Mouse (Mus musculus) brown adipose tissue, adult 24 weeks (tissue): Measurements from ENCODE around the gene Cdkl4. TPM values are rescaled to one million over a fixed set of nuclear protein-coding genes. Genes with fewer than 3 reads are reported as not detected.
A peak's percentile ranks its signal among the peaks of the same experiment; 100 is the strongest.

Source experiments
- H3K27ac ChIP-seq: fragments of 200-500 bp; replicated peaks from 2 replicates; pipeline ENCODE4 v1.5.1; 2012; ENCODE audit warnings: low read depth, mild to moderate bottlenecking, low read length
- H3K4me1 ChIP-seq: fragments of 200-500 bp; 2 replicates; pipeline ENCODE4 v1.6.1; 2012; ENCODE audit warnings: low read length, mixed read lengths; ENCODE audit not compliant: control insufficient read depth, insufficient read depth, insufficient read length
- H3K4me3 ChIP-seq: fragments of 200-500 bp; 2 replicates; pipeline ENCODE4 v1.5.1; 2012; ENCODE audit warnings: low read depth, mild to moderate bottlenecking, low read length, moderate library complexity; ENCODE audit not compliant: insufficient read depth
- polyA plus RNA-seq: library from polyadenylated mRNA; stranded (reverse); fragments of >200 nt; gene quantifications from 2 replicates; pipeline ENCODE4 v1.2.4, GENCODE M21; 2012; ENCODE audit not compliant: missing spikeins, insufficient read depth, insufficient read length

The Cdkl4 gene
- polyA plus RNA-seq, 1 experiment: not detected

DNA sequence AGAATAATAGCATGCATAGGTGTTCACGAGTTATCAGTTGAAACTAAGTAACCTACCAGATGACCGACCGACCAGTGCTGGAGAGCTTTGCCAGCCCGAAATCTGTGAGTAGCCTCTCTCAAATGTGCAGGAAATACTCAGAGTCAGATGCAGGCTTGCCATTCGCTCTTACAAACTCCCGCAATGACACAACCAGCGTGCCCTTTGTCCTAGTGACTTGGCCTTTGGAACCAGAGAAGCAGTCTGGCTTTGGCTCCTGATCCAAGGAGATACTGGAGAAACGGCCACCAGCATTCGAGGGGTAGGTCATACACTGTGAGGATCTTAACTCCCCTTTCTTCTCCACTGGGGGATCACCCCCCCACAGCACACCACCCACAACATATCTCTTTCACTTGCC is 61.7 kb downstream of the Cdkl4 start:
- Histone ChIP-seq H3K27ac (peak overlapping the region; percentile 84), H3K4me1 (0 out of 2 replicates have a peak, but pooled peaks cover 2% of the 10 kb centered on the region), H3K4me3 (no peak overlapping the region)

DNA sequence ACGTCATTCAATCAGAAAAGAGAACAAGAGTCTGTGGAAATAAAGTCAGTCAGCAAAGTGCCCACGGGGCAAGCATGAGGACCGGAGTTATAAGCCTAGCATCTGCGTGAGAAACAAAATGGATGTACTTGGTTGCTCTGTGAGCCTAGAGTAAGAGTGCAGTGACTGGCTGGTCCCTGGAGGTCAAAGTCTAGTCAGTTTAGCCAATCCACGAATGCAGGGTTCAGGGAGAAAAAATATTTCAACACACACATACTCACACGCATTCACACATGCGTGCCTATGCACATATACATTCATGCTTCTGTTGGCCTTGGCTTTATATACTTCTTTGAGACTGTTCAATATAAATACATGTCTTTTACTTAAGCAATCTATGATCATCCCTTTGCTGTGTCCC is 62.1 kb downstream of the Cdkl4 start:
- Histone ChIP-seq H3K4me3 (no peak overlapping the region), H3K4me1 (0 out of 2 replicates have a peak, but pooled peaks cover 2% of the 10 kb centered on the region), H3K27ac (peak overlapping the region; percentile 8)

DNA sequence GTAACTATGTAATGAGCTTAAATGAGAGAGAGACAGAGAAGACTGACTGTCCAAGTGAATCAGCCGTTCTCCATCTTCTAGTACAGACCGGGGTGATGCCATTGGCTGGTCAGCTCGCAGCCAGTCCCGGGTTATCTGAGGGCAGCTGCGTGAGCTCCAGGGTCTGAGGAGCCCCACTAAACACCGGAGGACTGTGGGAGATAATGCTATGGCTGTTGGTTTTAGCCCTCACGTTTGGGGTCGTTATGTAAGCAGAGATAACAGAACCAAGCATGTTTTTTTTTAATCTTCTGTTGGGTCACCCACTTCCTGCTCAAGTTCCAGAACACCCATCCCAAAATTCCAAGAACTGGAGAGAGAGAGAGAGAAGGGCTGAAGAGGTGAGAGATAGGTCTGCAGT is 63.8 kb downstream of the Cdkl4 start:
- peaks cover 5% of the 10 kb centered on the region; the same call in 1 of the 2 replicates for H3K4me1 ChIP-seq
- H3K27ac ChIP-seq: no peak overlapping the region
- no peak overlapping the region for H3K4me3 ChIP-seq

DNA sequence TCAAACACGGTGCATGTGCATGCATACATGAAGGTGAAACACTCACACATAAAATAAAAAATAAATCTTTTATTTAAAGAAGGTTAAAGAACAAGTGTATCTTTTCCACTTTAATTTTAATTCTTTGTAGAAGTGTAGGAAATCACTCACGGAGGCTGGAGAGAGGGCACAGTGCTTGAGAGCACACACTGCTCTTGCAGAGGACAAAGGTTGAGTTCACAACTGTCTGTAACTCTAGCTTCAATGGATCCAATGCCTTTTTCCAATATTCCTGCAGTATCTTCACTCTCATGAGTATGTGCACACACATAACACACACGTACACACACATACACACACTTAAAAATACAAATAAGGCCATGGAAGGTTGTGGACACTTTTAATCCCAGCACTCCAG is 67.2 kb downstream of the Cdkl4 start:
- Histone ChIP-seq H3K4me3 (no peak overlapping the region), H3K27ac (no peak overlapping the region), H3K4me1 (peaks cover 5% of the 10 kb centered on the region; the same call in 1 of the 2 replicates)

DNA sequence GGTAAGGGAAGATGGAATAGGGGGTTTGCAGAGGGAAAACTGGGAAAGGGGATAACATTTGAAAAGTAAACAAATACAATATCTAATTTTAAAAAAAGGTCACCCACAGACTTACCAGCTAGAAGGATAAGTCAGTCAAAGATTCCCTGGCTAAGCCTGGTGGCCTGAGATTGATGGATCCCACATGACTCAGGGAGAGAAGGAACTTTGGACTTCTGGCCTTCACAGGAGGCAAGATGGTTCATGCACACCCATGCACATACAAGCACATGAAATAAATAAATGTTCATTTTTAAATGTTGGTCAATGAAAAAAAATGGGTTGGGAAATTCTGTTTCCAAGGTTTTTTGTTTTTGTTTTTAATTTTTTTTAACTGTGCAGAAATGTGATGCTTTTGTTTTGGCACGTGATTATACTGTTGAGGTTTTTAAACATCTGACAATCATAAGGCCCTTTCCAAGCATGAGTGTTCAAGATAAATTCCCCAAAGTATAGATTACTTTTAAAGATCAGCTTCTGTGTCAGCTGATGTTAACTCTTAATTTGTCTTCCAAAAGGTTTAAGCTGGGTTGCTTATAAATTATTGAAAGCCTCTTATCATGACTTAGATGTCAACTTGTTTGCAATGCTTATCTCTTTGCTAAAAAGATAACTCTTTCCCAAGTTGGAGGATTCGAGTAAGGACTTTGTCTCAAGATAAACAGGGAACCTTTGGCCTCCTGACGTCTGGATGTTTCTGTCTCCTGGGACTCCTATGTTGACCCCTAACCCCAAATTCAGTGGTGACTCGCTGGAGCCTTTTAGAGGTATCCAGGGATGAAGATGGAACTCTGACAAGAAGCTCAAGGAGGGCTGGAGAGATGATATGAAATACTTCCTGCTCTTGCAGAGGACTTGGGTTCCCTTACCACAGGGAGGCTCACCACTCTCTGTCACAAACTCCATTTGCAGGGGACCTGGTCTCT is 67.8 kb downstream of the Cdkl4 start:
- Histone ChIP-seq H3K4me1 (peaks cover 3% of the 10 kb centered on the region; the same call in 1 of the 2 replicates), H3K27ac (no peak overlapping the region), H3K4me3 (no peak overlapping the region)

- H3K27ac ChIP-seq: no peak overlapping the region
Observed at GRCm38 (mm10) chr17:80505766-80506165, 71.8 kb downstream of the Cdkl4 start.

DNA sequence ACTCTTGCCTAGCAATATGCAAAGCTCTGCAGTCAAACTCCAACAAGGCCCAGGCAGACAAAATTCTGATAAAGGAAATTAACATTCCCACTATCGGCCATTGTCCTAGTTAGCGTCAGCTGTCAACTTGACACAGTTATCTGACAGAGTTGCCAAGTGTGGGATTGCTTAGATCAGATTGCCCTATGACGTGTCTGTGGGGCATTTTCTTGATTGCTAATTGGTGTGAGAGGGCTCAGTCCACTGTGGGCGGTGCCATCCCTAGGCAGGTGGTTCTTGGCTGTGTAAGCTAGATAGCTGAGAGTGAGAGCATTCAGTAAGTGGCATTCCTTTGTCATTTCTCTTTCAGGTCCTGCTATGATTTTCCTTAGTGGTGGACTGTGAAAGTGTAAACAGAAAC is 72.3 kb downstream of the Cdkl4 start:
- Histone ChIP-seq H3K4me3 (no peak overlapping the region), H3K27ac (no peak overlapping the region), H3K4me1 (peaks cover 3% of the 10 kb centered on the region; the same call in 1 of the 2 replicates)

More at GRCm38 (mm10) chr17:80505766-80506165, 71.8 kb downstream of the Cdkl4 start:
- Histone ChIP-seq H3K4me3 (no peak overlapping the region), H3K4me1 (peaks cover 3% of the 10 kb centered on the region; the same call in 1 of the 2 replicates)

GRCm38 (mm10) chr17:80501805-80502172 is 75.8 kb downstream of the Cdkl4 start:
- Histone ChIP-seq H3K27ac (no peak overlapping the region), H3K4me3 (no peak overlapping the region)

DNA sequence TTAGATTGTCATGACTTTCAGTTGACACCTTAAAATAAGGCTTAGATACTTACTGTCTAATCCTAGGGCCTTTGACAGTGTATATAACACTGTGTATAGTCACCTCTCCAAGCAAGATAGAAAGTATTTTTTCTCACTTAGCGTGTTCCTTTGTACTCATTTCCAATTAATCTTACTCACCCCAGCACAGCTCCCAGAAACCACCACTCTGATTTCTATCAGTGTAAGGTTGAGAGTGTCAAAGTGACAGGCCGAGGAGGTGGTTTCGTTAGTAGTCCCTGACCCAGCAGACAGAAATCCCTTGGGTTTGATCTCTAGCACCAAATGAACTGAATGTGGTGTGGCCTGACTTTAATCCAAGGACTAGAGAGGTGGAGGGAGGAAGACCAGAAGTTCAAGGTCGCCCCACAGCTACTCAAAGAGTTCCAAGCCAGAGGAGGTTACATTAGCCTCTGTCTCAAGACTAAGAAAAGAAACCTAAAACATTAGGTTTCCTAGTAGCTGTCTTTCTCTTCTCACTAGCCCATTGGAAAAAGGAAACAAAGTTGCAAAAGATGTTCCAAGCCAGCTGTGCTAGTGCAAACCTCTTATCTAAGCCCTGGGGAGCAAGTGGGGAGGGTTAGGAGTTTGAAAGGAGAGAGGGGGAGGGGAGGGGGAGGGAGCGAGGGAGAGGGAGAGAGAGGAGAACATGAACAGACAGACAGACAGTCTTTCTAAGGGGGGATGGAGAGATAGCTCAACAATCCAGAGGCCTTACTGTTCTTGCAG is 76.4 kb downstream of the Cdkl4 start:
- Histone ChIP-seq H3K27ac (no peak overlapping the region), H3K4me3 (no peak overlapping the region), H3K4me1 (no peaks in the 10 kb centered on the region)

More at GRCm38 (mm10) chr17:80501805-80502172, 75.8 kb downstream of the Cdkl4 start:
- no peaks in the 10 kb centered on the region for H3K4me1 ChIP-seq

GRCm38 (mm10) chr17:80500025-80500424 is 77.6 kb downstream of the Cdkl4 start:
- Histone ChIP-seq H3K4me3 (no peak overlapping the region), H3K27ac (no peak overlapping the region), H3K4me1 (no peaks in the 10 kb centered on the region)

- Histone ChIP-seq H3K4me1 (no peaks in the 10 kb centered on the region), H3K27ac (no peak overlapping the region), H3K4me3 (no peak overlapping the region)
Observed at GRCm38 (mm10) chr17:80498600-80499268, 78.9 kb downstream of the Cdkl4 start.

DNA sequence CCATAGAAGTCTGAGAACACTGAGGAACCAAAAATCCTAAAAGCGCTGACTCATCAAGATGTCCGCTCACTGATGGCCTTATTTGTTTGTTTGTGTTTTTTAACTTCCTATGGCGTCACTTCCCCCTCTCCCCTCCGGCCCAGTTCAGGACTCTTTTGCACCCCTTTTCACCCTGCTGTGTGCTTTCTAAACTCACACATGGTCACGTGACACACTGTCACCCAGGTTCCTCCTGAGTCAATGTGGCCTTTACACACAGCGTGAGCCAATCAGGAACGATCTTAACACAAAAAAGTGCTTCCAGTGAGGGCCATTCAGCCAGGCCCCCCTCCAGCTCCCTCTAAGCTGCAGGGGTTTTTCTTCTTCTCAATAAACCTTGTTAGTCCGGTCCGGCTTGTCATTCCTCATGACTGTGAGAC is 80.4 kb downstream of the Cdkl4 start:
- H3K27ac ChIP-seq: no peak overlapping the region
- H3K4me3 ChIP-seq: no peak overlapping the region
- no peaks in the 10 kb centered on the region for H3K4me1 ChIP-seq

DNA sequence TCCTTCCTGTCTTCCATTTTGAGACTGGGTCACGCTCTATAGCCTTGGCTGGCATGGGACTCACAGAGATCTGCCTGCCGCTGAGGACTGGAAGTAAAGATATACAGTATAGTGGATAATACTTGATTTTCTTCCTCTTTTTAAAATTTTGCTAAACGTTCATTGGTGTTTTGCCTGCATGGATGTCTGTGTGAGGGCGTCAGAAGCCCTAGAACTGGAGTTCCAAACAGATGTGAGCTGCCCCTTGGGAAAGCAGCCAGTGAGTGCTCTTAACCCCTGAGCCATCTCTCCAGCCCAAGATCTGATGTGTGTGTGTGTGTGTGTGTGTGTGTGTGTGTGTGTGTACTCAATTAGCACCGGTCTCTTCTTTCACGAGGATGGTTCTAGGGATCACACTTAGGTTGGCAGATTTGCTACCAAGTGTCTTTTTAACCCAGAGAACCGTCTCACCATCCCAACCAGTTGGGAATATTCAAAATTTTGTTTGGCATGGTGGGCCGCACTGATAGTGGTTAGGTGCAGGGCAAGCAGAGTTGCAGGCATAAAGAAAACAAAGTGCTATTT is 80.9 kb downstream of the Cdkl4 start:
- Histone ChIP-seq H3K4me3 (no peak overlapping the region), H3K4me1 (no peaks in the 10 kb centered on the region), H3K27ac (no peak overlapping the region)

DNA sequence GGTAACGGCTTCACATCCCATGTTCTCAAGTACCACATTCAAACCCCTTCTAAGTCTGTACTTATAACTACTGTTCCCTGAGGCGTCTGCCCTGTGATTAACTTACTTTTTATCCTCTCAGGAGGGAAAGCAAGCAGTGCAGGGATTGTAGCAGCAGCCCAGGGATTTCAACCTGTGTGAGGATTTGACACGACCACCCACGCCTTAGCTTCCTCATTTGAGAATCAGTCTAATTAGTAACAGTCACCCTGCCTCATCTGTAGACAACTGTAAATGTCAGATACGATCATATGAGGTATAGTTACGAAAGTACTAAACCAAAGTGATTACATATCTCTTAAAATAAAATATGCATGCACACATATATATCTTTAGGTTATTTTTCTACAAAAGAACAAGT is 81.4 kb downstream of the Cdkl4 start:
- Histone ChIP-seq H3K4me1 (no peaks in the 10 kb centered on the region), H3K27ac (no peak overlapping the region), H3K4me3 (no peak overlapping the region)

DNA sequence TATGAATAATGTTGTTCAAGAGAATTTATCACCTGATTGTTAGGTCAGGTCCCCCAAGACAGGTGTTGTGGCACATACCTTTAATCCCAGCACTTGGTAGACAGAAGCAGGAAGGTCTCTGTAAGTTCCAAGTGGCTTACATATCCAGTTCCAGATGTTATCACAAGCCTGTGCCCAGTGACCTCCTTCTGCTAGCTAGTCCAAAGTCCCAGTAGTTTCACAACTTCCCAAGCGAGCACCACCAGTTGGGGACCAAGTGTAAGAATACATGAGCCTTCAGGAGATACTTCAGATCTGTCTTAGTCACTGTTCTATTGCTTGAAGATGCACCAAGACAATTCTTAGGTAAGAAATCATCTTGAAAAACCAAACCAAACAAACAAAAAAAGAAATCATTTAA is 83.7 kb downstream of the Cdkl4 start:
- Histone ChIP-seq H3K4me1 (no peaks in the 10 kb centered on the region), H3K27ac (no peak overlapping the region), H3K4me3 (no peak overlapping the region)
